Mouse (Mus musculus): Measurements from ENCODE around the gene Siglecf. TPM values are rescaled to one million over a fixed set of nuclear protein-coding genes. Genes with fewer than 3 reads are reported as not detected.

Gene Siglecf
- total RNA-seq, 2 experiments from 2014 or later = 2.9 to 6.3 TPM

GRCm38 (mm10) chr7:43361442-43361841 is 10.3 kb downstream of the Siglecf start:
- no peak for ATAC-seq (replicated peaks; ENCODE audit: low FRiP score, poor library complexity, severe bottlenecking)

DNA sequence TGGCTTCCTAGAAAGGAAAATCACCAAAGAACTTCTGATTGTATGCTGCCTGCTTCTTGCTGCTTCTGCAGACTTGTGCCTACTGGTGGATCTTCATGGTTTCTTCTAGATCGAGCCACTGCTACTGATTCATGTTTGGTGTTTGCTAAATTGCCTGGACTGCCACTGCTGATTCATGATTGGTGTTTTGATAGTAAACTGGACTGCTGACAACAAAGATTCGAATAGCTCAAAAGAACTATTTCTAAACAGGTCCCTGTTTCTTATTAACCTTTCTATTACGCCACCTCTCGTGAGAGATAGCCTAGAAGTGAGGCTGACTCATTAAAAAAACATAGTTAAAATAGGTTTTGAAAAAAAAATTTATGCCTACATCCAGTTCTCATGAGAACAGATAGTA is 10.9 kb downstream of the Siglecf start:
- ATAC-seq (replicated peaks; ENCODE audit: low FRiP score, poor library complexity, severe bottlenecking) = no peak

DNA sequence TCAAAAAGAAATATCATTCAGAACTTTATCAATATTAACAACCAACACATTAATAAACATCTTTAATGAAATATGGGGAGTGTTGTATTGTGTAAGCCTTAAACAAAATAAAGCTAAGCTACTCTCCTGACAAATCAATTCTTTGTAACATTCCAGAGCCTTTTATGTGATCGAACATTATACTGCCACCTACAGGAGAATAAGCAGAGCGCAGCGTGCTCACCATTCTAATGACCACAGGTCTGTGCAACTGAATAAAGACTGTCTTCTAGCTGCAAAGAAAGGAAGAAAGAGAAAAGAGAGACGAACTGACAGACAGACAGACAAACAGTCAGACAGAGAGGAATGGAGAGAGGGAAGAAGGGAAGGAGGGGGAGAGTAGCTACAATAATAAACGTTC is 27.1 kb downstream of the Siglecf start:
- no peak for ATAC-seq (replicated peaks; ENCODE audit: low FRiP score, poor library complexity, severe bottlenecking)

DNA sequence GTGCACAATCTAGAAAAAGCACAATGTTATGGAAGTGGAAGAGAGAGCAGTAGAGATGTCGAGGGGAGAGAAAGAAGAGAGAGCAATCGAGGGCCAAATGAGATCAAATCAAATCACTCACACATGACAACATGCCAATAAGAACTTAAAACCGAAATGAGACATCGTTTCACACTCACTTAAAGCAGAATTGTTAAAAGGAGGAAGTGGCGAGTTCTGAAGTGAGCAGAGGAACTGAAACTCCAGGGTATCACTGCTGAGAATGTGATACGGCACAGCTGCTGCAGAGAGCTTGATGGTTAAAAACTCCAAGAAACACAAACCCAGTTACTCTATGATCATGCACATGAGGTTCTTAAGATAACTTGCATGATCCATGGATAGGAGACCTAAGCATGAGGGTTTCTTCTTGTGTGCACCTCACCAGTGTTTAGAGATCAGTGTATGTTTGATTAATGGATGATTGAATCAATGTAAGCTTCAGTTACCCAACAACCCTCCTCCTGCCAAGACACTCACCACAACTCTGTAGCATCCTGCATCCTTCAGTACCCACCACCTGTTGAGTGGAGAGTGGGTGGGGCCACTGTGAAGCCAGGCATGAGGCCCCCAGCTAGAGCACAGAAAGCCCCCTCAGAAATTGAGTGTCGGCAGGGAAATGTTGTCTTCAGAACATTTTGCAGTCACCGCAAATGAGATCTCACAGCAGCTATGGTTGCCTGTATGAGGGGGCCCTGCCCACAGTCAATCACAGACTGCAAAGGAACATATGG is 41.4 kb downstream of the Siglecf start:
- no peak for ATAC-seq (replicated peaks; ENCODE audit: low FRiP score, poor library complexity, severe bottlenecking)

GRCm38 (mm10) chr7:43399501-43399900 is 48.4 kb downstream of the Siglecf start:
- ATAC-seq (replicated peaks; ENCODE audit: low FRiP score, poor library complexity, severe bottlenecking) = no peak

GRCm38 (mm10) chr7:43402718-43403117 is 51.6 kb downstream of the Siglecf start:
- ATAC-seq (replicated peaks; ENCODE audit: low FRiP score, poor library complexity, severe bottlenecking) = no peak

- ATAC-seq (replicated peaks; ENCODE audit: low FRiP score, poor library complexity, severe bottlenecking) = no peak
Measured at GRCm38 (mm10) chr7:43407573-43407972, 56.4 kb downstream of the Siglecf start.

DNA sequence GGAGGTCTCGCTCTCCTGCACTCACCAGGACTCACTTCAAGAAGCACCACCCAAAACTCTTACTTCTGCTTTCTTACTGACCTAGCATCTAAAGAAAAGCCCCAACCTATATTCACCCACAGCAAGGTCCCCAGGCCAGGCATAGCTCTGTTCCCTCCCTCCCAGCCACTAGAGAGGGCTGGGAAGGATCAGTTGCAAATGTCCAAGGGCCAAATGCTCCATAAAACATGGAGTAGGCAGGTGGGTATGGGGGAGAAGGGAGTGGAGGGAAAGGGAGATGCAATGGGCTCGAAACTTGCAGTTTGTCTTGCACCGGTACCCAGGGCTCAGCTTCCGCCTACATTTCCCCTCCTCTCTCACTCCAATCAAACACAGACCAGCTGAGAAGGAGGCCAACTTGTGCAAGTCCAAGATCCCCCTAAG is 57.0 kb downstream of the Siglecf start, which contains the start of gene Siglecg:
Gene Siglecg (plus strand): TSS at position 74 of the 423 bp plus-strand sequence.
- no peak for ATAC-seq (replicated peaks; ENCODE audit: low FRiP score, poor library complexity, severe bottlenecking)

GRCm38 (mm10) chr7:43409084-43409483 is 57.9 kb downstream of the Siglecf start:
- no peak for ATAC-seq (replicated peaks; ENCODE audit: low FRiP score, poor library complexity, severe bottlenecking)

Other genes with a start within 250 kb of the Siglecf start
- not detected in 2 replicates for gene Zfp936, start 237.1 kb upstream of the Siglecf start, total RNA-seq (2015; ENCODE audit: low replicate concordance)
- gene Zfp936, start 237.1 kb upstream of the Siglecf start, total RNA-seq (2017; ENCODE audit: low replicate concordance) = not detected in 2 replicates
- gene Zfp715, start 38.0 kb upstream of the Siglecf start, total RNA-seq (2015; ENCODE audit: low replicate concordance) = 4.3 and 4.6 TPM in 2 replicates
- gene Zfp715, start 38.0 kb upstream of the Siglecf start, total RNA-seq (2017; ENCODE audit: low replicate concordance) = 3.0 and 4.6 TPM in 2 replicates
- 9.4 and 12.2 TPM in 2 replicates for gene Siglecg, start 56.9 kb downstream of the Siglecf start, total RNA-seq (2015; ENCODE audit: low replicate concordance)
- 4.2 and 7.0 TPM in 2 replicates for gene Siglecg, start 56.9 kb downstream of the Siglecf start, total RNA-seq (2017; ENCODE audit: low replicate concordance)
- gene Lim2, start 76.3 kb downstream of the Siglecf start, total RNA-seq (2015; ENCODE audit: low replicate concordance) = not detected in 2 replicates
- not detected in 2 replicates for gene Lim2, start 76.3 kb downstream of the Siglecf start, total RNA-seq (2017; ENCODE audit: low replicate concordance)
- 114 and 122 TPM in 2 replicates for gene Nkg7, start 85.7 kb downstream of the Siglecf start, total RNA-seq (2015; ENCODE audit: low replicate concordance)
- gene Nkg7, start 85.7 kb downstream of the Siglecf start, total RNA-seq (2017; ENCODE audit: low replicate concordance) = 9.2 and 24.6 TPM in 2 replicates
- not detected in 2 replicates for gene Cldnd2, start 89.4 kb downstream of the Siglecf start, total RNA-seq (2015; ENCODE audit: low replicate concordance)
- not detected in 2 replicates for gene Cldnd2, start 89.4 kb downstream of the Siglecf start, total RNA-seq (2017; ENCODE audit: low replicate concordance)
- gene Etfb, start 92.7 kb downstream of the Siglecf start, total RNA-seq (2015; ENCODE audit: low replicate concordance) = 46.5 and 102 TPM in 2 replicates
- gene Etfb, start 92.7 kb downstream of the Siglecf start, total RNA-seq (2017; ENCODE audit: low replicate concordance) = 70.3 and 109 TPM in 2 replicates
- not detected in 2 replicates for gene Gm45233, start 92.8 kb downstream of the Siglecf start, total RNA-seq (2015; ENCODE audit: low replicate concordance)
- 5.8 TPM in 1 of 2 replicates, not detected in the other for gene Gm45233, start 92.8 kb downstream of the Siglecf start, total RNA-seq (2017; ENCODE audit: low replicate concordance)
- 1.7 TPM in 1 of 2 replicates, not detected in the other for gene Vsig10l, start 111.8 kb downstream of the Siglecf start, total RNA-seq (2015; ENCODE audit: low replicate concordance)
- 0.13 and 0.23 TPM in 2 replicates for gene Vsig10l, start 111.8 kb downstream of the Siglecf start, total RNA-seq (2017; ENCODE audit: low replicate concordance)
- not detected in 2 replicates for gene Iglon5, start 138.7 kb downstream of the Siglecf start, total RNA-seq (2015; ENCODE audit: low replicate concordance)
- not detected in 2 replicates for gene Iglon5, start 138.7 kb downstream of the Siglecf start, total RNA-seq (2017; ENCODE audit: low replicate concordance)
- gene 4931406B18Rik, start 154.6 kb downstream of the Siglecf start, total RNA-seq (2015; ENCODE audit: low replicate concordance) = not detected in 2 replicates
- not detected in 2 replicates for gene 4931406B18Rik, start 154.6 kb downstream of the Siglecf start, total RNA-seq (2017; ENCODE audit: low replicate concordance)
- 11.9 and 18.9 TPM in 2 replicates for gene Cd33, start 193.1 kb downstream of the Siglecf start, total RNA-seq (2015; ENCODE audit: low replicate concordance)
- 2.8 and 5.1 TPM in 2 replicates for gene Cd33, start 193.1 kb downstream of the Siglecf start, total RNA-seq (2017; ENCODE audit: low replicate concordance)
- gene Zfp658, start 210.9 kb downstream of the Siglecf start, total RNA-seq (2015; ENCODE audit: low replicate concordance) = not detected in 2 replicates
- gene Zfp658, start 210.9 kb downstream of the Siglecf start, total RNA-seq (2017; ENCODE audit: low replicate concordance) = 0.51 and 0.91 TPM in 2 replicates
- gene Zfp719, start 228.3 kb downstream of the Siglecf start, total RNA-seq (2015; ENCODE audit: low replicate concordance) = 0.84 and 2.9 TPM in 2 replicates
- gene Zfp719, start 228.3 kb downstream of the Siglecf start, total RNA-seq (2017; ENCODE audit: low replicate concordance) = 0.15 and 5.5 TPM in 2 replicates